Mouse (Mus musculus): ENCODE measurements around the gene Syndig1. TPM values are rescaled to one million over a fixed set of nuclear protein-coding genes. Genes with fewer than 3 reads are reported as not detected.

Syndig1 gene
- total RNA-seq, 2 experiments from 2014 or later: not detected

Other genes starting within 250 kb of the Syndig1 start
- gene C530025M09Rik, start 2.0 kb downstream of the Syndig1 start, total RNA-seq (2014; fragmentation: Nextera tagmentation): not detected in 2 replicates
- gene C530025M09Rik, start 2.0 kb downstream of the Syndig1 start, total RNA-seq (2017): not detected in 2 replicates